Mouse (Mus musculus): ENCODE data around the gene Cep170.
A peak's percentile ranks its signal among the peaks of the same experiment; 100 is the strongest.

The Cep170 gene

GRCm38 (mm10) chr1:176753861-176754718 lies 59.8 kb downstream of the Cep170 start:
- no peak for DNase-seq (ENCODE audit: low read depth, low spot score)

GRCm38 (mm10) chr1:176749708-176750107 lies 64.2 kb downstream of the Cep170 start:
- DNase-seq (ENCODE audit: low read depth, low spot score) = no peak

GRCm38 (mm10) chr1:176732834-176733233 lies 81.0 kb downstream of the Cep170 start:
- no peak for DNase-seq (ENCODE audit: low read depth, low spot score)

GRCm38 (mm10) chr1:176730528-176730927 lies 83.3 kb downstream of the Cep170 start:
- no peak for DNase-seq (ENCODE audit: low read depth, low spot score)

GRCm38 (mm10) chr1:176727372-176727771 lies 86.5 kb downstream of the Cep170 start:
- DNase-seq (ENCODE audit: low read depth, low spot score) = no peak

- no peak for DNase-seq (ENCODE audit: low read depth, low spot score)
Observed at GRCm38 (mm10) chr1:176724771-176725170, 89.1 kb downstream of the Cep170 start.

GRCm38 (mm10) chr1:176723858-176724713 lies 89.8 kb downstream of the Cep170 start:
- DNase-seq (ENCODE audit: low read depth, low spot score) = no peak

- peak; percentile 20 for DNase-seq (ENCODE audit: low read depth, low spot score)
Observed at GRCm38 (mm10) chr1:176712436-176712835, 101.4 kb downstream of the Cep170 start.

- no peak for DNase-seq (ENCODE audit: low read depth, low spot score)
Observed at GRCm38 (mm10) chr1:176700226-176700625, 113.6 kb downstream of the Cep170 start.

GRCm38 (mm10) chr1:176699793-176700192 lies 114.1 kb downstream of the Cep170 start:
- DNase-seq (ENCODE audit: low read depth, low spot score) = no peak

GRCm38 (mm10) chr1:176698647-176699046 lies 115.2 kb downstream of the Cep170 start:
- DNase-seq (ENCODE audit: low read depth, low spot score) = no peak

GRCm38 (mm10) chr1:176697091-176697490 lies 116.8 kb downstream of the Cep170 start:
- DNase-seq (ENCODE audit: low read depth, low spot score) = peak; percentile 51

- no peak for DNase-seq (ENCODE audit: low read depth, low spot score)
Observed at GRCm38 (mm10) chr1:176691101-176691500, 122.8 kb downstream of the Cep170 start.

GRCm38 (mm10) chr1:176688251-176688880 lies 125.5 kb downstream of the Cep170 start:
- DNase-seq (ENCODE audit: low read depth, low spot score) = no peak
